16 mouse cellular contexts compared by ENCODE assay signal in genomic region chr3:95785501-95785900, GRCm38 (mm10).
"Had no signal": no experiment of that assay in that cellular context is flagged by ENCODE, and none has a peak within 500 bp of the region (broad histone marks: within the 10 kb centered on the region; RNA-seq: fewer than 3 reads in every experiment).

No protein-coding gene starts in this region.

- H3K4me2 ChIP-seq: lung, embryonic 15.5 days; midbrain, embryonic 12.5 days; neural tube, embryonic 12.5 days had no signal

- H3K9ac ChIP-seq: liver, embryonic 14.5 days; lung, embryonic 15.5 days; midbrain, embryonic 12.5 days; neural tube, embryonic 12.5 days had no signal

- ATAC-seq: lung, postnatal 0 days; midbrain, embryonic 16.5 days had no signal

- H3K4me1 ChIP-seq: lung, embryonic 15.5 days; megakaryocyte, embryonic 14.5 days; midbrain, embryonic 12.5 days; neural tube, embryonic 12.5 days had no signal

- DNase-seq: lung, adult 2 months; lung, postnatal 14 days; lung, postnatal 36 days; midbrain, embryonic 14.5 days; right cerebral cortex, postnatal 14 days; thymus, adult 18-20 months; thymus, postnatal 14 days; thymus, postnatal 36 days had no signal

- H3K9me3 ChIP-seq: lung, embryonic 15.5 days; megakaryocyte, embryonic 14.5 days; midbrain, embryonic 12.5 days; neural tube, embryonic 12.5 days had no signal

- H3K4me3 ChIP-seq: lung, embryonic 15.5 days; megakaryocyte, embryonic 14.5 days; midbrain, embryonic 12.5 days; neural tube, embryonic 12.5 days had no signal

- H3K27me3 ChIP-seq: lung, embryonic 15.5 days; megakaryocyte, embryonic 14.5 days; midbrain, embryonic 12.5 days; neural tube, embryonic 12.5 days had no signal

- H3K27ac ChIP-seq: liver, embryonic 14.5 days; lung, embryonic 15.5 days; macrophage; midbrain, embryonic 12.5 days; neural tube, embryonic 12.5 days had no signal
